Mouse (Mus musculus): ENCODE measurements at regions not wholly inside any gene's neighbourhood (a gene's known extent, or its start where the extent isn't known, plus 50 kb on each side); places are given as distances from the start of the nearest gene placed in this dataset.

GRCm38 (mm10) chr5:144621967-144622366 is 76.3 kb downstream of the Nptx2 start:
- Histone ChIP-seq H3K4me3 (ENCODE audit: control insufficient read depth, low read depth, low read length) (no peak overlapping the region), H3K36me3 (ENCODE audit: control insufficient read depth, insufficient read depth, low read length) (no peaks in the 10 kb centered on the region), H3K4me1 (ENCODE audit: control insufficient read depth, insufficient read depth, low read length) (peaks cover 2% of the 10 kb centered on the region; the same call in 1 of the 2 replicates), H3K27me3 (ENCODE audit: control insufficient read depth, insufficient read depth, low read length) (no peaks in the 10 kb centered on the region), H3K27ac (ENCODE audit: control insufficient read depth, insufficient read depth, low read depth, low read length) (no peak overlapping the region)
- no peak for TF ChIP-seq POLR2A (IDR thresholded peaks at IDR 0.05; ENCODE audit: control insufficient read depth, low read depth, low read length)

- peaks cover 2% of the 10 kb centered on the region; the same call in 1 of the 2 replicates for H3K4me1 ChIP-seq (ENCODE audit: control insufficient read depth, insufficient read depth, low read length)
- H3K27ac ChIP-seq (ENCODE audit: control insufficient read depth, insufficient read depth, low read depth, low read length) = no peak overlapping the region
- no peaks in the 10 kb centered on the region for H3K36me3 ChIP-seq (ENCODE audit: control insufficient read depth, insufficient read depth, low read length)
- H3K27me3 ChIP-seq (ENCODE audit: control insufficient read depth, insufficient read depth, low read length) = no peaks in the 10 kb centered on the region
- H3K4me3 ChIP-seq (ENCODE audit: control insufficient read depth, low read depth, low read length) = no peak overlapping the region
- TF ChIP-seq CTCF (IDR thresholded peaks at IDR 0.05; ENCODE audit: control insufficient read depth, insufficient read depth, insufficient replicate concordance, low read depth, low read length) = no peak
- no peak for TF ChIP-seq POLR2A (IDR thresholded peaks at IDR 0.05; ENCODE audit: control insufficient read depth, low read depth, low read length)
Measured at GRCm38 (mm10) chr5:144623358-144623757, 77.7 kb downstream of the Nptx2 start.

GRCm38 (mm10) chr5:144632295-144632694 is 86.6 kb downstream of the Nptx2 start:
- Histone ChIP-seq H3K27ac (ENCODE audit: control insufficient read depth, insufficient read depth, low read depth, low read length) (no peak overlapping the region), H3K27me3 (ENCODE audit: control insufficient read depth, insufficient read depth, low read length) (no peaks in the 10 kb centered on the region), H3K36me3 (ENCODE audit: control insufficient read depth, insufficient read depth, low read length) (no peaks in the 10 kb centered on the region), H3K4me1 (ENCODE audit: control insufficient read depth, insufficient read depth, low read length) (peaks cover 2% of the 10 kb centered on the region; the same call in 1 of the 2 replicates), H3K4me3 (ENCODE audit: control insufficient read depth, low read depth, low read length) (no peak overlapping the region)
- TF ChIP-seq POLR2A (IDR thresholded peaks at IDR 0.05; ENCODE audit: control insufficient read depth, low read depth, low read length) = no peak
- TF ChIP-seq CTCF (IDR thresholded peaks at IDR 0.05; ENCODE audit: control insufficient read depth, insufficient read depth, insufficient replicate concordance, low read depth, low read length) = no peak

GRCm38 (mm10) chr5:144638631-144639030 is 92.9 kb downstream of the Nptx2 start:
- Histone ChIP-seq H3K36me3 (ENCODE audit: control insufficient read depth, insufficient read depth, low read length) (no peaks in the 10 kb centered on the region), H3K27me3 (ENCODE audit: control insufficient read depth, insufficient read depth, low read length) (no peaks in the 10 kb centered on the region), H3K4me3 (ENCODE audit: control insufficient read depth, low read depth, low read length) (no peak overlapping the region), H3K4me1 (ENCODE audit: control insufficient read depth, insufficient read depth, low read length) (peaks cover 4% of the 10 kb centered on the region), H3K27ac (ENCODE audit: control insufficient read depth, insufficient read depth, low read depth, low read length) (no peak overlapping the region)
- TF ChIP-seq CTCF (IDR thresholded peaks at IDR 0.05; ENCODE audit: control insufficient read depth, insufficient read depth, insufficient replicate concordance, low read depth, low read length) (peak; percentile 86; the same call in 1 of the 2 replicates), POLR2A (IDR thresholded peaks at IDR 0.05; ENCODE audit: control insufficient read depth, low read depth, low read length) (no peak)

- peaks cover 4% of the 10 kb centered on the region for H3K4me1 ChIP-seq (ENCODE audit: control insufficient read depth, insufficient read depth, low read length)
- no peak overlapping the region for H3K27ac ChIP-seq (ENCODE audit: control insufficient read depth, insufficient read depth, low read depth, low read length)
- H3K4me3 ChIP-seq (ENCODE audit: control insufficient read depth, low read depth, low read length) = no peak overlapping the region
- TF ChIP-seq CTCF (IDR thresholded peaks at IDR 0.05; ENCODE audit: control insufficient read depth, insufficient read depth, insufficient replicate concordance, low read depth, low read length) (no peak), POLR2A (IDR thresholded peaks at IDR 0.05; ENCODE audit: control insufficient read depth, low read depth, low read length) (no peak)
- no peaks in the 10 kb centered on the region for H3K27me3 ChIP-seq (ENCODE audit: control insufficient read depth, insufficient read depth, low read length)
- H3K36me3 ChIP-seq (ENCODE audit: control insufficient read depth, insufficient read depth, low read length) = no peaks in the 10 kb centered on the region
Measured at GRCm38 (mm10) chr5:144639639-144640038, 93.9 kb downstream of the Nptx2 start.

GRCm38 (mm10) chr5:144642766-144643165 is 97.1 kb downstream of the Nptx2 start:
- TF ChIP-seq CTCF (IDR thresholded peaks at IDR 0.05; ENCODE audit: control insufficient read depth, insufficient read depth, insufficient replicate concordance, low read depth, low read length) (no peak), POLR2A (IDR thresholded peaks at IDR 0.05; ENCODE audit: control insufficient read depth, low read depth, low read length) (no peak)
- Histone ChIP-seq H3K36me3 (ENCODE audit: control insufficient read depth, insufficient read depth, low read length) (no peaks in the 10 kb centered on the region), H3K4me3 (ENCODE audit: control insufficient read depth, low read depth, low read length) (no peak overlapping the region), H3K27me3 (ENCODE audit: control insufficient read depth, insufficient read depth, low read length) (no peaks in the 10 kb centered on the region), H3K27ac (ENCODE audit: control insufficient read depth, insufficient read depth, low read depth, low read length) (peak overlapping the region; percentile 43), H3K4me1 (ENCODE audit: control insufficient read depth, insufficient read depth, low read length) (peaks cover 4% of the 10 kb centered on the region)

- no peaks in the 10 kb centered on the region for H3K27me3 ChIP-seq (ENCODE audit: control insufficient read depth, insufficient read depth, low read length)
- peaks cover 3% of the 10 kb centered on the region for H3K4me1 ChIP-seq (ENCODE audit: control insufficient read depth, insufficient read depth, low read length)
- H3K4me3 ChIP-seq (ENCODE audit: control insufficient read depth, low read depth, low read length) = no peak overlapping the region
- H3K36me3 ChIP-seq (ENCODE audit: control insufficient read depth, insufficient read depth, low read length) = no peaks in the 10 kb centered on the region
- peak overlapping the region; percentile 23; the same call in 1 of the 2 replicates for H3K27ac ChIP-seq (ENCODE audit: control insufficient read depth, insufficient read depth, low read depth, low read length)
- TF ChIP-seq POLR2A (IDR thresholded peaks at IDR 0.05; ENCODE audit: control insufficient read depth, low read depth, low read length) (no peak), CTCF (IDR thresholded peaks at IDR 0.05; ENCODE audit: control insufficient read depth, insufficient read depth, insufficient replicate concordance, low read depth, low read length) (no peak)
Measured at GRCm38 (mm10) chr5:144643438-144643837, 97.7 kb downstream of the Nptx2 start.

- Histone ChIP-seq H3K27ac (ENCODE audit: control insufficient read depth, insufficient read depth, low read depth, low read length) (no peak overlapping the region), H3K27me3 (ENCODE audit: control insufficient read depth, insufficient read depth, low read length) (no peaks in the 10 kb centered on the region), H3K36me3 (ENCODE audit: control insufficient read depth, insufficient read depth, low read length) (no peaks in the 10 kb centered on the region), H3K4me1 (ENCODE audit: control insufficient read depth, insufficient read depth, low read length) (no peaks in the 10 kb centered on the region; the same call in 1 of the 2 replicates), H3K4me3 (ENCODE audit: control insufficient read depth, low read depth, low read length) (no peak overlapping the region)
- TF ChIP-seq POLR2A (IDR thresholded peaks at IDR 0.05; ENCODE audit: control insufficient read depth, low read depth, low read length) (no peak), CTCF (IDR thresholded peaks at IDR 0.05; ENCODE audit: control insufficient read depth, insufficient read depth, insufficient replicate concordance, low read depth, low read length) (no peak)
Measured at GRCm38 (mm10) chr5:144645367-144645766, 99.7 kb downstream of the Nptx2 start.
